Mouse (Mus musculus): ENCODE results near the gene Podxl2.

- TF ChIP-seq CTCF (IDR thresholded peaks at IDR 0.05; ENCODE audit: borderline replicate concordance, insufficient read depth, low read depth, low read length) (no peak), POLR2A (IDR thresholded peaks at IDR 0.05; ENCODE audit: borderline replicate concordance, insufficient read depth, low read length) (no peak)
Observed at GRCm38 (mm10) chr6:88838613-88839012, 36.2 kb downstream of the Podxl2 start.

All from cerebellum, adult 2 months (tissue).